ENCODE assay signal across 26 mouse cellular contexts in the genomic region with DNA sequence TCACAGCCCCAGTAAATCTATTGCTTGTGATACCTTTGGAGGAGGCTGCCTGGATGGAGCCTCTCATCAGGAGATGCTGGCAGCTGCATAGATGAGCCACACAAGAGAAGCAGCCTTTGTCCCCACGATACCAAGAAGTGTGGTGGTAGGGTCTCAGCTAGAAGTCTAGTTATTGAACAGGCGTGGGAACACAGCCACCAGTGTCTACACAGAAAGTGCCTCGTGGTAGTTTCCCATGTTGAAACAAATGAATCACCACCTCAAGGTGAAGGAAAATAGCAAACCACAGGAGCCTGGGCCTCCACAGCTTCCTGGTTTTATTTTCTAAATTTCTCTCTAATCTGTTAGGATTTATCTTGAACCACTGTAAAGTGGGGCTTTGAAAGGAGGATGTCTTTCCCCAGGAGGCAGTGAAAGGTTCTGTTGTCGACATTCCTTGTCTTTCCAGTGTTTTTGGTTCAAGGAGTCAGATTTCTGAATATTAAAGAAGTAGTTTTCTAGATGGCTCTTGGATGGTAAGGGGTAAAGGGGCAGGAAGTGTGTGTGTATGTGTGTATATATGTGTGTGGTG.
DNase-seq lines count a peak whose midpoint lies in the region.
"Had no signal": no experiment of that assay in that cellular context is flagged by ENCODE, and none has a peak within 500 bp of the region (broad histone marks: within the 10 kb centered on the region; RNA-seq: fewer than 3 reads in every experiment).

No protein-coding gene starts in this region.

- DNase-seq in right cerebral cortex, adult 18-20 months = peak; percentile 5
- DNase-seq in right cerebral cortex, postnatal 10 days (ENCODE audit: low spot score in 2 of 2) = no peak
- peak; percentile 80 for DNase-seq in CD4-positive helper T cell, adult 2 months (ENCODE audit: low read depth, low spot score)
- DNase-seq in T-cell, adult 2 months (ENCODE audit: low spot score) = peak; percentile 54
- DNase-seq in splenic B cell, adult 2 months (ENCODE audit: low read depth, low spot score) = peak; percentile 32
- DNase-seq in kidney, postnatal 36 days = no peak
- DNase-seq in kidney, adult 18-20 months = no peak
- DNase-seq: adrenal gland, postnatal 36 days; cerebellum, adult 9-11 months; gastrocnemius, adult 2 months; heart, postnatal 10 days; kidney, adult 11 months; liver; lung, postnatal 4 days; retina, postnatal 1 day; right cerebral cortex, postnatal 4 days; thymus, postnatal 25 days had no signal

- no peaks in the 10 kb centered on the region for H3K27me3 ChIP-seq in splenic B cell, adult 2 months (ENCODE audit: control insufficient read depth, insufficient read depth, low read length, poor library complexity, severe bottlenecking)
- H3K27me3 ChIP-seq: embryonic facial prominence, embryonic 12.5 days; forebrain, embryonic 13.5 days; liver, embryonic 15.5 days; lung, embryonic 15.5 days; midbrain, embryonic 15.5 days; neural tube, embryonic 13.5 days had no signal

- no peaks in the 10 kb centered on the region for H3K36me3 ChIP-seq in splenic B cell, adult 2 months (ENCODE audit: control insufficient read depth, insufficient read depth, low read length, poor library complexity, severe bottlenecking)
- H3K36me3 ChIP-seq: embryonic facial prominence, embryonic 12.5 days; heart, embryonic 10.5 days; hindbrain, embryonic 10.5 days; limb, embryonic 10.5 days; liver, embryonic 15.5 days; lung, embryonic 15.5 days; midbrain, embryonic 15.5 days; neural tube, embryonic 13.5 days had no signal

Comparison
In these comparisons a context has a peak if more than half of its experiments do, and no peak if none do; other contexts are left out.
1. DNase-seq: peak in right cerebral cortex, adult 18-20 months (single experiment), CD4-positive helper T cell, adult 2 months (single experiment), T-cell, adult 2 months (single experiment) and splenic B cell, adult 2 months (single experiment); none in right cerebral cortex, postnatal 10 days (0 of 2), kidney, postnatal 36 days (0 of 2) and kidney, adult 18-20 months (single experiment).